Mouse (Mus musculus) kidney, postnatal 25 days (tissue): Measurements from ENCODE around the gene Snx3.
A peak's percentile ranks its signal among the peaks of the same experiment; 100 is the strongest.

Experiments used
- DNase-seq, 2 experiments: peaks; one replicate each; pipeline ENCODE4 v3.0.0; 2021; ENCODE audit warnings: mixed read lengths in 2 of 2

Gene Snx3

DNA sequence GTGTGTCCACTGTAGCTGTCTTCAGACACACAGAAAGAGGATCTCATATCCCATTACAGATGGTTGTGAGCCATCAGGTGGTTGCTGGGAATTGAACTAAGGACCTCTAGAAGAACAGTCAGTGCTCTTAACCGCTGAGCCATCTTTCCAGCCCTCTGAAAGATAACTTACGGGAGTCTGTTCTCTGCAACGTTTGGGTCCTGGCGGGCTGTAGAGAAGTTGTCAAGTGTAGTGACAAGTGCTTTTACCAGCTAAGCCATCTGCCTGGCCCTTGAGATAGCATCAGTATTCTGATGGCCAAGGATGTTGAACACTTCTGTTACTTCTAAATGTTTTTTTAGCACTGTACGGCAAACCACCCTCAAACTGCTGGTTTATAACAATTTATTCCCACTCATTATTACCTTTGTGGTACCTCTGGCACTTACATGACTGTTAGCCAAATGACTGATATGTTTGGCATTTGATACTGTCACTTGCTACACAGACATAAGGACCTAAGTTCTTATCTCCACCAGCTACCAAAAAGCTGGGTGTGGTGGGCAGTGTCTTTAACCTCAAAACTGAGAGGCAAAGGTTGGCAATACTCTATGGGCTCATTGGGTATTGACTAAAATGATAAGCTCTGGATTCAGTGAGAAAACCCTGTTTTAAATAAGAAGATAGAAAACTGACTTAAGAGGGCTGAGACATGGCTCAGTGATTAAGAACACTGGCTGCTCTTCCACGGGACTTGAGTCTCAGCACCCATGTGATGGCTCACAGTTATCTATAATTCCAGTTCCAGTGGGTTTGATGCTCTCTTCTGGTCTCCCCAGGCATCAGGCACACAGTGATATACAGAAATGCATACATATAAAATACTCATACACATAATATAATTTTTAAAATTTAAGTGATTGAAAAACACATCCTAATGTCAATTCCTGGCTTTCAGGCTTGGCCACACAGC, 9.6 kb downstream of the Snx3 start:
- no peak for DNase-seq

GRCm38 (mm10) chr10:42514125-42514524, 12.3 kb downstream of the Snx3 start:
- DNase-seq = no peak

- DNase-seq = no peak
Observed at GRCm38 (mm10) chr10:42518363-42518762, 16.5 kb downstream of the Snx3 start.

- no peak for DNase-seq
Observed at GRCm38 (mm10) chr10:42521315-42521981, 19.6 kb downstream of the Snx3 start.

GRCm38 (mm10) chr10:42522912-42523311, 21.1 kb downstream of the Snx3 start:
- DNase-seq = no peak

- no peak for DNase-seq
Observed at GRCm38 (mm10) chr10:42523556-42524162, 21.8 kb downstream of the Snx3 start.

GRCm38 (mm10) chr10:42525682-42526081, 23.9 kb downstream of the Snx3 start:
- no peak for DNase-seq

DNA sequence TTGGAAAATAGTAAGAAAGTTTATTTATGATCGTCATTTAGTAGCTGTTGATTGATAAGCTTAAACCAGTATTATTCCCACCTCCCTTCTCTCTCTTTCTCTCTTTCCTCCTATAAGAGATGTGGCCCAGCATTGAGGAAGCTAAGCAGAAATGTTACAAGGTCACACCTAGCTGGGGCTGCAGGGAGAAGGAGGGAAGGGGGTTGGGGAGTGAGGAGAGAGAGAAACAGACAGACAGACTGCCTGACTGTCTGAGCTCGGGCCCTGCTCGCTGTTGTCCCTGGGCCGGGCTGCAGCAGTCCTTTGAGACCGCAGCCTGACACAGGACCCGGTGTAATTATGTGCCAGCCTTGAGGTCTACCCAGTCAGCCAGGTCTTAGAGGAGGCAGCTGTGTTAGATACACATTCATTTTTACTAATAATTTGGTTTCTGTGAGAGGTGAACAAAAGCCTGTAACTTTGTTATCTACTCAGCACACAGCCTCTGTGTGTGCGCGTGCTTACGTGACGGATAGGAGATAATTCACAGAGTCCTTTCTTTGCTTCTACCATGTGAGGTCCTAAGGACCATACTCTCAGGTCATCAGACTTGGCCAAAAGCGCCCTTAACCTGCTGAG, 32.1 kb downstream of the Snx3 start:
- no peak for DNase-seq

DNA sequence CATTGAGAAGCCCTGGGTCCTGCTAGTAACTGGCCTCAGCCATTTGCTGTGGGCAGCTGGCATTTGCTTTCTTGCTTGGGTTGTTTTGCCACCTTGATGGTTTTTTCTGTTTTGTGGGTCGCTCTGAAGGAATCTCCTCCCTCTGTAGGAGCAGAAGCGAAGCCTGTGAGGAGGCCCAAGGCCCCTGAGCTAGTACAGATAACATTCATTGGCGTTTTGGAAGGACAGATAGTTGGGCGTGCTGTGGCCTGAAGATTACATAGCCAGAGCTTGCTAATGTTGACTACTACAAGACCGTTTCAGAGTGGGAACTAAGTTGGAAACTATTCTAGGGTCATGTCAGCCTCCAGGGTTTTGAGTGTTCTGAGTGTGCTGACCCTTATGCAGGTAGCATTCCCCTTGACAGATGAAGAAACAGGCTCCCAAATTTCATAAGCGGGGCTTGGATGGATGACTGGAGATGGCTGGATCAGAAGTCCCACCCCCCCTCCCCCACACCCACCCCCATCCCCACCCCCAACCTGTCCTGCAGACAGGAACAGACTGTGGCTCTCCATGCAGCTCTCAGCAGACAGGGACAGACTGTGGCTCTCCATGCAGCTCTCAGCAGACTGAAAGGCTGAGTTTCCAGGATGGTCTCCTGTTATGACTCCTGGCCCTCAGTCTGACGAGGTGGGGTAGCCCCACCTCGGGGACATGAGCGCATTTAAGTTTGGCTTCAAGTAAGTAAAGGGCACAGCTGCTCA, 35.9 kb downstream of the Snx3 start:
- no peak for DNase-seq

DNA sequence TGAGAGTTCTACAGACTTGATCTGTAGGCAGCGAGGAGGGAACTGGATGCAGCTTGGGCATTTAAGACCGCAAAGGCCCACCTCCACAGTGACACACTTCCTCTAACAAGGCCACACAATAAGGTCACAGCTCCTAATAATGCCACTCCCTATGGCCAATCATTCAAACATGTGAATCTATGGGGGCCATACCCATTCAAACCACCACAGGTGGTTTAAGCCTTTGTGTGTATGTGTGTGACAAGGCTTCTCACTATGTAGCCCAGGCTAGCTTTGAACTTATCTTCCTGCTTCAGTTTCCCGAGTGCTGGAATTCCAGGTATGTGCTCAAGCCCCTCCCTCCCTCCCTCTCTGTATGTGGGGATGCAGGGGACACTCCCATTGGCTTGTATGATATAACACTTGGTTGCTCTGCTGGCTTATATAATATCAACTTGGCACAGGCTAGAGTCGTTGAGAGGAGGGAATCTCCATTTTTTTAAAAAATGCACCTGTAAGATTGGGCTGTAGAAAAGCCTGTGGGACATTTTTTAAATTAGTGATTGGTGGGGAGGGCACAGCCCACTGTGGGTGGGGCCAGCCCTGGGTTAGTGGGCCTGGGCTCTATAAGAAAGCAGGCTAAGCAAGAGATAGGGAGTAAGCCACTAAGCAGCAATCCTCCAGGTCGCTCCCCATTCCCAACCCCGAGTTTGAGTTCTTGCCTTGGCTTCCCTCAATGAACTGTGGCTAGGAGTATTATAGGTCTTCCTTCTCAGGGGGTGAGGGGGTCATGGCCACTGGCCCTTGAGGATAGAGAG, 44.1 kb downstream of the Snx3 start:
- DNase-seq = no peak

GRCm38 (mm10) chr10:42546507-42546906, 44.7 kb downstream of the Snx3 start:
- DNase-seq = no peak

- no peak for DNase-seq
Observed at GRCm38 (mm10) chr10:42559581-42560200, 57.9 kb downstream of the Snx3 start.

DNA sequence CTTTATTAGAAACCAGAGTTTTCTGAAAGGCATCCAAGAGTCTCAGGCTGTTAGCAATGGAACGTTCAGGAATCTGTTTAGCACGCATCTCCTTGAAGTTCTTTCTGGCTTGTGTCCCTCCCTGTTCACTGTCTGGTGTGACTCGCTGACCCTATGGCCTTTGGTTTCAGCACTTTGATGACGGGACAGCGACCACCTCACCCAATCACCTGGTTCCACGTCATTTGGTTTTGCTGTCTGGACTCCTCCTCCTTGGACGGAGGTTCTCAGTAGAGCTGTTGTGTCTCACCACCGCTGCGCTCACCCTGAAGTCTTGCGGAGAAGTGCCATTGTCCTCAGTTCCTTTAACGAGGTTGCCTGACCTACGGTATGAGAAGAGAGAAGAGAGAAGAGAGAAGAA, 60.4 kb downstream of the Snx3 start:
- peak in 1 of 2 experiments; percentile 46 for DNase-seq

DNA sequence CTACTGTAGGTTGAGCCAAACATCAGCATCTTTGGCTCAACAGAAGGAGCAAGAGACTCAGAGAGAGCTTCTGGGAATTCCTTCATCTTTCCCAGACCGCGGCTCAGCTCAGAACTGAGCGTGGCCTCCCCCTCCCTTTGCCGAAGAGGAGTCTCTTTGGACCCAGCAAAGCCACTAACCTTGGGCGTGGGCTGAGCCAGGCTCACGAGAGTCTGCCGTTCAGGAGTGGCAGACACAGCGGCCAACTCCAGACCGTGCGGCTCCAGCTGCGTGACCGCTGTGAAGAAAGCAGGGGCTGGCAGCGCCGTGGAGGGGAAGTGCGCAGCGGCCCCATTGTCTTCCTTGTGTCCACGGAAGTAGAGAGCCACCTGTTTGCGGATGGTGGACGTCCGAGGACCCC, 70.7 kb downstream of the Snx3 start:
- no peak for DNase-seq

DNA sequence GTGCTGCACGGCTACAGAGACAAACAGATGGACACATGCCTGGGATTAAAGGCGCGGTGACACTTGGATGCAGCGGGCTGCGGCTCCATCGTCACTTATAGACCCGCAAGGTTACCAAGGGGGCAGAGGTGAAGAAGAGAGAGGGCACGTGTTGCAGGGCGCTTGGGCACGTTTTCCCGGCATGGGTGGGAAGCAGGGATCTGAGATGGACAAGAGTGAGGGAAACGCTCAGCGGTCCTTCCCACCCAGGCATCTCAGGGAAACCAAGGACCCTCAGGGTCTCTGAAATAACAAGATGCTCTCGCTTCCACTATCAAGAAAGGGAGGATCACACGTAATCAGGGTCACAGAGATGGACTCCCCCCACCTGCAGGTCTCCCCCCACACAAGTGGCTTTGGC, 71.1 kb downstream of the Snx3 start:
- no peak for DNase-seq

DNA sequence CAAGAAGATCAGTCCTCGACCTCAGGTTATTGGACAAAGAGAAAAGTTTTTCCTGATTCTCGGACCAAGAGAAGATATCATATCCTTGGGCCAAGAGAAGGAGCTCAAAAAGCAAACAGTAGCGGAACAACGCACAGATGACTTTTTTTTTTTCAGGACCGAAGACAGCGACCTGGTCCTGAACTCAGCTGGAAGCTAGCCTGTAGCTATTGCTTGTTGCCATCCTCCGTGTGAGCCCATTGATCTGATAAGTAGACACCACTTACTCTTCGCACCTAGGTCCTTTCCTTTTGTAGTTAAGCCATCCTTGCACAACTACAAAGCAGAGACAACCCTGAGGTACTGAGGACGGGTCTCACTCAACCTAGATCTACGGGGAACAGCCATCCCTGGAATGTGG, 72.8 kb downstream of the Snx3 start:
- DNase-seq = no peak

- no peak for DNase-seq
Observed at GRCm38 (mm10) chr10:42577525-42578280, 75.9 kb downstream of the Snx3 start.

DNA sequence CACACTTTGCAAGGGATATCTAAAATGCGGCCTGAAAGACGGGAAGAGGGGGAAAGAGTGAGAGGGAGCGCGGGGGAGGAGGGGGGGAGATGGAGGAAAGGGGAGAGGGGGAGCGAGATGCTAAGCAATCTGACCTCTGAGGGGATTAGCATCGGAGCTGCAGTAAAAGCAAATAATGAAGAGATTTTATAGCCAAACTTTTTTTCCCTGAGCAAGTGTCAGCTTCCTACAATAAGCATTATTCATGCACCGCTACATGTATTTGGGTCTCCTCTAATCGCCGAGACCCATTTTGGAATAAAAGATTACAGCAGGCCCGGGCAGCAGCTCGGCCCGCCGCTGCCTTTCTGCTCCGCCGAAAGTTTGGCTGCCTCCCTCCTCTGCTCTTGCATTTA, 76.4 kb downstream of the Snx3 start:
- no peak for DNase-seq

DNA sequence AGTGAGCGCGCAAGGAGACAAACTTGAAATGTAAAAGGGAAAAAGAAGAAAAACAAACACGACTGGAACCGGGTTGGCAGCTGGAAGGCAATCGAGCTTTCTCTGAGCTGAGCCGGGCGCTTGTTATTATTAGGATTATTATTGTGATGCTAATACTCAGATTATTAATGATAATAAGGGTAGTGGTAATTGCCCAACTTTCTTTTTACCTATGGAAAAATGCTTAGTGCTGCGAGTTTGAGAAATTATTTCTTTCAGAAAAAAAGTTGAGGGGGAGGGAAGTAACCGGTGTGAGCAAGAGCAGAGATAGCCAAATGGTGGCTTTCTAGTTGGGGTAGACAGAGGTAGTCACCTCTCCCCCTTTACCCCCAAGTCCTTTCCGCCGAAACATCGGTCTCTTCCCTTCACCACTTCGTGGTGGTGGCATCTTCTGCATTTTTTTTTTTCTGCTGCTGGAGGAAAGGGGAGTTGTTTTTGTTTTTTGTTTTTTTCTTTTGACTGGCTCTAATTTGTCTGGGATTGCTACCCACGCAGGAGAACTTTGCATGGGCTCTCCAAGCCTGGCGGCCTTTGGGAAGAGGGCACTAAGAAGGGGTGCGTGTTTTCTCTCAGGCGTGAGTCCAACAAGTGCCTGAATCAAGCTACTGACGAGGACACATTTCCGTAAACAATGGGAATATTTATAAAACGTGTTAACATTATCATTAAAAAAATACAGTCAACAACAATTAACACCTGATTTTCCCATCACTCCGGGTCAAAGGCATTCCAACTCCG, 77.1 kb downstream of the Snx3 start:
- DNase-seq = no peak
